Mouse (Mus musculus): Measurements from ENCODE around the gene Olfr951.

Gene Olfr951

GRCm38 (mm10) chr9:39387110-39387509 is at the start of gene Olfr951:
Gene Olfr951, plus strand, starts transcription at chr9:39387410.
- no peak for DNase-seq (ENCODE audit: extremely low spot score)

- no peak for DNase-seq (ENCODE audit: extremely low spot score)
Observed at GRCm38 (mm10) chr9:39427048-39427447, 39.8 kb downstream of the Olfr951 start, which contains the start of gene Olfr952. Gene Olfr952, minus strand, starts transcription at chr9:39427148.

Data from embryo, embryonic 9.5 days (tissue).